Mouse (Mus musculus): Measurements from ENCODE around the gene Plekha5.

Gene Plekha5

GRCm38 (mm10) chr6:140456393-140457163, 32.7 kb downstream of the Plekha5 start:
- DNase-seq, result no peak

DNA sequence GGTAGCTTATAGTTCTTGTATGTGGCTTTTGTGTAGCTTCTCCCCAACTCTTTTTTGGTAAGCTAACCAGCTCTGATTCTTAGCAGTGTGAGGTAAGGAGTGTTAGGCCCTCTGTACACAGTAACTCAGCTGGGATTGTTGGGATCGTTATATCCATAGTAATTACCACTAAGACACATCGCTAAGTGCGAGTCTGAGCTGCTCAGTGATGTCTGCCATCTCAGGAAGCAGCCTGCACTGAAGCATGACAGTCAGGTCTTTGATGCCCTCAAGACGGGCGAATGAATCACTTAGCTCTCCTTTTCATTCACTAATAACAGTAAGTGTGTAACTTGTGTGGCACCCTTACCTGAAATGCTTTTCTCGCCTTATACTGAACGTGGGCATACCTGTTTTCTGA, 36.5 kb downstream of the Plekha5 start:
- DNase-seq, result no peak

DNA sequence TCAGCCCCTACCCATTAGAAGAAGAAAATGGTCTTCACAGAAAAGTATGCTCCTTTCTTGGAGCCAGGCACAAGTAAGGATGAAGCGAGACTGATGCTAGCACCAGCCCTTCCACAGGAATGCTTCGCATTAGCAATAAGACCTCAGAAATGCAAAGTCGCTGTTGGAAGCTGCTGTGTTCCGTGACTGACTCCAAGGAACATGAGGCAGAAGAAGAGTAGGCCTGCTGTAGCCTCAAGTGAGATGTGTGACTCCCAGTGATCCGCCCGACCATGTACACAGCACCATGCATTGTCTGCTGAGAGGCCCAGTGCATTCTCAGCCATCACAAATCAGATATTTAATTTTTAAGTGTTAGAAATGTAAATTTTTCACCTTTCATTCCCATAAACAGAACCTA, 41.0 kb downstream of the Plekha5 start:
- DNase-seq, result no peak

- no peak for DNase-seq
Measured at GRCm38 (mm10) chr6:140465946-140466646, 42.2 kb downstream of the Plekha5 start.

GRCm38 (mm10) chr6:140466841-140467240, 43.0 kb downstream of the Plekha5 start:
- DNase-seq, result no peak

DNA sequence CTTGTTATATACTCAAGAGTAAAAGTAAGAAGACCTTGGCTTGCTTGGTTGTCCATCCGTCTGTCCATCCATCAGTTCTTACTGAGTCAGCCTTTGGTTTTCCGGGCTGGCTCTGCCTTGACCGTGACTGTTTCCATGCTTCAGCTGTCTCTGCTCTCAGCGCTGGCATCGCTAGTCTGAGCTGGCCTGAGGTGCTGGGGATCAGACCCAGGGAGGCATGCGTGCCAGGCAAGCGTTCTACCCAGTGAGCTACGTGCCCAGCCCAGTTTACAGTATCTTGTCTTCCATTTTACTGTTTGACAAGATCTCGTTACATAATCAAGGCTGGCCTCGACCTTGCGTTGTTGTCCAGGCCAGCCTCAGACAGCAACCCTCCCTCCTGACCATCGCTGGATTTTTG, 44.0 kb downstream of the Plekha5 start:
- DNase-seq, result no peak

- DNase-seq, result no peak
Measured at GRCm38 (mm10) chr6:140469791-140470190, 45.9 kb downstream of the Plekha5 start.

GRCm38 (mm10) chr6:140471751-140472150, 47.9 kb downstream of the Plekha5 start:
- no peak for DNase-seq

GRCm38 (mm10) chr6:140472345-140472744, 48.5 kb downstream of the Plekha5 start:
- peak; percentile 37 to 72 for DNase-seq

DNA sequence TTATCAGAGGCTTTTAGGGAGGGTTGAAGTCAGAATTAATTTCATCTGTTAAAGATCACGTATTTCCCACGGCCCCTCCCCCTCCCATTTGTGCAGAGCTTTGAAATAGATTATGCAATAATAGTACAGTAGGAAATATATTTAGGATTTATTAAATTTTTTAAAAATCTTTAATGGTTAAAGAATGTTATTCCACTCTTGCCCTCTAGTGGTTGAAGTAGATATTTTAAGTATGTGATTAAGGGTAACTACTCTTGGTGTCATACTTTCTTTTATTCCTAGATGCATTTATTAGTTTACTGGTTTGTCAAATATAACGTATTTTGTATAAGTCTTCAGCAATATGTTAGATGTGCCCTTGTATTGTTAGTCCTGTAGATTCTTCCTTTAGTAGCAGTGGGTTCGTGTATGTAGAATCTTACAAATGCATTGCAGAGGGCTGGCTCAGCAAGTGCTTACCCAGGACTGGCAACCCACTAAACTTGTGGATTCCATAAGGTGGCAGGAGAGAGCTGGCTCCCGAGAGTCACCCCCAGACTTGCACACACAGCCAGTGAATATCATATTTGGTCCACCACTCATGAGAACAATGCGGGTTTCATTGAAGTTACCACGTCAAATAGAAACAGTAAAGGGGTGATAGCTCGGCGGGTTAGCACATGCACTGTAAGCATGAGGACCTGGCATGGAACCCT, 51.7 kb downstream of the Plekha5 start:
- no peak for DNase-seq

DNA sequence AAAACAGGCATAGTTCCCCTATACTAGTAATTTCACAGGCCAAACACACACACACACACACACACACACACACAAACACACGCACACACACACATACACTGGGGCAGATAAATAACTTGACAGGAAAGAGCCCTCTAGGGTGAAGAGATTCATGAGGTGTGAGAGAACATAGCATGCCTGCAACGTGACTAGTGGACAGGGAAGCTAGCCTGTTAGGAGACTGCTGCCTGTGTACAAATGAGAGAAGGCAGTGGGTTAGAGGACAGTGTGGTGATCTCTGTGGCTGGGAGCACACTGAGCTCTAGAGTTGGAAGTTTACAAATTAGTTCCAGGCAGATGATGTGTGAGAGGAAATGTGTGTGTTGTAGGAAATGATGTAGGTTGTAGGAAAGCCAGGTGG, 53.1 kb downstream of the Plekha5 start:
- DNase-seq, result no peak

GRCm38 (mm10) chr6:140478031-140478430, 54.2 kb downstream of the Plekha5 start:
- no peak for DNase-seq

GRCm38 (mm10) chr6:140478943-140479342, 55.1 kb downstream of the Plekha5 start:
- no peak for DNase-seq

DNA sequence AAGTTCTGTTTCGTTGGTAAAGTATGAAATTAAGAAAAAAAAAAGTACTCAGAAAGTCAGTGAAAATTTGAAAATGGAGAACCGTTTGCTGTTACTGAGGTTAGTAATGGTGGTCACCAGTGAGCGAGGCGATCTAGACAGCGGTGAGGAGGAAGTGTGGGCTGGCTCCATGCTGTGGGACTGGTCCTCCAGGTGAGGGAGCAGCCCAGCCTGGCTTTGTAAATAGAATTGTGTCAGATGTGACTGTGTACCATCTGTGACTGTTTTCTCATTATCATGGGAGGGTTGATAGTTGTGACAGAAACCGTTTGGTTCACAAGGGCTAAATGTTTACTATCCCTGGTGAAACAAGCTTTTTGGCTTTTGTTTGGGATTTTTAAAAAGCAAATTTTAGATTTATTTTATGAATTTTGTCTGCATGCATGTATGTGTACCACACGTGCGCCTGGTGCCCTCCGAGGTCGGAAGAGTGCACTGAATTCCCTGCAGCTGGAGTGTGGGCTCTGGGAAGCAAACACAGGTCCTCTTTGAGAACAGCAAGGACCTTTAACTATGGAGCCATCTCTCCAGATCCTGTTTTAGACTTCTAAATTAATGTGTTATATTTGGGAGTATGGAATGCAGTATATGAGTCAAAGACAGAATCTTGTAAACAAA, 56.7 kb downstream of the Plekha5 start:
- DNase-seq, result no peak

DNA sequence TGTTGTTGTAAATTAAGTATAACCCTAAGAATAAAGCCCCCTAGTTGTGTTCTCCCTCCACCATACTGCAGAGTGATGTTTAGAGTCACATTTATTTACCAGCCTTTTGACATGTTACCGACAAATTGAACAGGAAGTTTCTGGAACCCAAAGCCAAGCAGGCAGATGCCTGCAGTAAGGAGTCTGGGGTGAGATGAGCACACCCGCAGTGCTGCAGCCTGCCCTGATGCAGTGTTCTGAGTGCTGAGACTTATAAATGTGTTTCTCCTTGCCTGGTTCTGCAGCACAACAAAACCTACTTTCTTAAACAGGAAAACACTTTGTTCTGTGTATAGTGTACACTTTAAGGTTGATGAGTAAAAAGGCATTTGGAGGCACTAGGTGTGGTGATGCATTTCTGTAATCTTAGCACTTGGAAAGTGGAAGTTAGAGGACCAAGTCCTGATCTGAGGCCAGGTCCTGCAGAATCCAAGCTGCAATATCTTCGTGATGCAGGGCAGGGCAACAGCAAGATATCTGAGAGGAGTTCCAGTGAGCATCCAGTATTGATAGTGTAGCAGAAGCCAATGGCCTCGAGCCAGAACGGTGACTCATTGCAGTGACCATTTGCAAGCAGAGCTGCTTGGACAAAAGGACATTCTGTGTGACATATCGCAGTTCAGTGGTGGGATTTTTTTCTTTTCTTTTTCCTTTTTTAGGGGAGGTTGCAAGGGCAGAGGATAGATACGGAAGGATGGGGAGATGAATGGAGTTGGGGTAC, 58.0 kb downstream of the Plekha5 start:
- peak; percentile 62 to 76 for DNase-seq

DNA sequence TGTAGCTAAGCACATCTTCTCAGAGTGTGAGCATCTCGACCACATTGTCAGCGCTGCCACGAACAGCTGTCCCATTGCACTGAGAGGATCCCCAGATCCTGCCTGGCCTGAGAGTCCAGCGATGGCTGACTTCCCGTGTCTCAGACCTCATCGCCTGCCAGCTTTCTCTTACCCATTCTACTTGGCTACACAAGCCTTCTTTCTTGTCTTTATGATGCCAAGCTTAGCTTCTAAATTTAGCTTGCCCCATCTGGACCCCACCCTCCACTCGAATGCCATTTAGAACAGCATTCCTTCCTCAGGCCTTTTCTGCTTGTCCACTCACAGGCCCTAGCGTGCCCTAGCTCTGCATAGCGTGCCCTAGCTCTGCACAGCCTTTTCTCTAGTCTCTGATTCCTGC, 60.3 kb downstream of the Plekha5 start:
- DNase-seq, result peak; percentile 39 to 74

DNA sequence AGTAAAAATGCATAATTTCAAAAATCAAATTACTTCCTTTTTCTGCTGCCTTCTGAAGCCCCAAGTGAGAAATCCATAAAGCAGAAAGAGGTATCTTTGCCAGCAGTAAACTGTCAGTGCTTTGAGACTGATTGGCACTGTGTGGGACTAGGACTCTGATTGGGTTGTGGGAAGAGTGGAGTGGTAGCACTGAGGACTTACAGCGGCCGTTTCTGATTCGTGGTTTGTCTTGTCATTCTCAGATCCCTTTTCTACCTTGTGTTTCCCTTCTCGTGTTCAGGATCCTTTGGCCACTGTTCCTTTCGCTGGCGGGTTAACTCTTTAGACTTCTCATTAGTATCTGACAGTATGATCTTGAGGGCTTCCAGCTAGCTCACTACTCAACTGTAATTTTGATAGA, 61.8 kb downstream of the Plekha5 start:
- DNase-seq, result no peak

DNA sequence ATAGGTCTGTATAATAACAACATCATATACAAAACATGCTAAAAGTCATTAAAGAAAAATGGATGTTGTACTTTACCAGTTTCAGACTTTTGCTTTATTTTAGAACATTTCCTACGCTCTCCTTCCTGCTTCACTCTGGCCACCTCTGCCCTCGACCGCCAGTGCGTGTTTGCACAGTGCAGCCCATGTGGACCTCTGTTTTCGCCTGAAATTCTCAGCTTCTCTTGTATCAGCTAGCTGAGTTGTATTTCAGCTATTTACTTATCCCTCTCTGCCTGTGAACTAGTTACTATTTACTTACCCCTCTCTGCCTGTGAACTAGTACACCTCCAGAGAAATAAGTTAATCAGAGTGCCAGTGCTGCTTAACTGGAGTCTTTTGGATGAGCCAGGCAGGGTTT, 62.8 kb downstream of the Plekha5 start:
- DNase-seq, result no peak

GRCm38 (mm10) chr6:140487489-140487888, 63.6 kb downstream of the Plekha5 start:
- DNase-seq, result peak in 1 of 2 experiments; percentile 13

DNA sequence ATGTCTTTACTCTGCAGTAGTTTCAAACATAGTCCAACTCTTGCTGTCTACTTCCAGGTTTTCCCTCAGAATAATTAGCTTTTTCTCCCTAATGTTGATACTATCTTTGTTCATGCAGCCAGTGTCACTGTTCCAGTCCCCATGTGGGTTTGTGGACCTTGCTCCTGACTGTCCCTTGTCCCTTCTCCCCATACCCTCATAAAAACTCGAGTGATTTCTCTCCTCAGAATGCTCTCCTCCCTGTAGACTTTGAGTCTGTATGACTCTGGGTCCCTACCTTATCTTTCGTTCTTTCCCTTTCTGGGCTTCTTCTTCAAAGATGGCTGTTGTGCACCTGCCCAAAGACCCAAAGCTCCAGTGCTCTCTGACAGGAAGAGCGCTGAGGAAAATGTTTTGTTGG, 64.8 kb downstream of the Plekha5 start:
- DNase-seq, result no peak

DNA sequence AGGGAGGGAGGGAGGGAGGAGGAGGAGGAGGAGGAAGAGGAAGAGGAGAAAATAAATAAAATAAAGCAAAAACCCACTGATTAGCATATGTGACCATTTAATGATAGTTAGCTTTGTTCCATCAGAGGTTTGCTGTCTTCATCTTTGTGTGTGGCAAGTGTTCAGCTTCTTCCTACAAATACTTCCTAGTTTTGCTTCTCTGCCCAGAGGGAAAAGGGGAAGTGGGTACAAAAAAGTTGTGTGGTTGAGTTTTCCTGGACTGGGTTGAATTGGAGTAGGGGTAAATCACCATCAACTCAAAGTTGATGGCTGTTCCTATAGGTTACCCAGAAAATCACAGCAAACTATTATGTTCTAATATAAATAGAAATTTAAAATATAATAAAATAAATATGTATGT, 65.7 kb downstream of the Plekha5 start:
- no peak for DNase-seq

DNA sequence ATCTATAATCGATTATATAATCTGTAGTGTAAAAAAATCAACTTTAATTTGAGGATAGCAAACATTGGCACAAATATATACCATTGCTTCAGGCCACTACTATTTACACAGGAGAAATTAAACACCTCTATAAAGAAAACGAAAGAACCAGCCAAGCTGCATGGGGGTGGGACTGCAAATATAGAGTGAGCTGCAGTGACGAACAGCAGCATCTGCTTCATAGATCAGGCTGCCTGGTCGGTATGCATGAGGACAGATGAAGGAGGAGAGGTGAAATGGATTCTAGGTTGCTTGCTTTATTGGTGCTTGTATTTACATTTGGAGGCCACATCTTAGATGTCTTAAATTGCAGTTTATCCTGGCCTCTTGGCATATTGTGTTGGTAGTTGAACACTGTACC, 66.4 kb downstream of the Plekha5 start:
- DNase-seq, result no peak

Measured in lung, postnatal 4 days (tissue).